14 mouse cellular contexts compared by ENCODE assay signal in genomic region chr6:54333116-54333651, GRCm38 (mm10). TPM values are rescaled to one million over a fixed set of nuclear protein-coding genes. Genes with fewer than 3 reads are reported as not detected.
DNase-seq lines count a peak whose midpoint lies in the region; ATAC-seq and TF ChIP-seq lines count a peak whose summit lies in the region.
"Had no signal": no experiment of that assay in that cellular context is flagged by ENCODE, and none has a peak within 500 bp of the region (broad histone marks: within the 10 kb centered on the region; RNA-seq: fewer than 3 reads in every experiment).

No protein-coding gene starts in this region.

- no peak overlapping the region for H3K4me3 ChIP-seq in gastrocnemius, adult 2 months
- H3K4me3 ChIP-seq in midbrain, embryonic 11.5 days (ENCODE audit: low read depth, low read length) = no peak overlapping the region
- no peak overlapping the region for H3K4me3 ChIP-seq in midbrain, embryonic 14.5 days (replicated peaks; ENCODE audit: low read depth, low read length)
- no peak overlapping the region for H3K4me3 ChIP-seq in intestine, embryonic 16.5 days (ENCODE audit: low read length)
- no peak overlapping the region for H3K4me3 ChIP-seq in stomach, embryonic 16.5 days (replicated peaks; ENCODE audit: low read length)
- H3K4me3 ChIP-seq: embryonic facial prominence, embryonic 15.5 days; hindbrain, embryonic 15.5 days; liver, embryonic 12.5 days; megakaryocyte, embryonic 14.5 days had no signal

- intact Hi-C loops in gastrocnemius, adult 2 months (cut with DNase I) = no loop called here
- intact Hi-C loops in gastrocnemius, postnatal 36 days (cut with DNase I) = no loop called here

- no peaks in the 10 kb centered on the region for H3K36me3 ChIP-seq in midbrain, embryonic 11.5 days (ENCODE audit: control insufficient read depth, insufficient read depth, low read length)
- H3K36me3 ChIP-seq in midbrain, embryonic 14.5 days (ENCODE audit: control insufficient read depth, insufficient read depth, low read length) = no peaks in the 10 kb centered on the region
- no peaks in the 10 kb centered on the region for H3K36me3 ChIP-seq in intestine, embryonic 16.5 days (ENCODE audit: control insufficient read depth, insufficient read depth, low read length)
- H3K36me3 ChIP-seq in stomach, embryonic 16.5 days (ENCODE audit: control insufficient read depth, insufficient read depth, low read length) = no peaks in the 10 kb centered on the region
- H3K36me3 ChIP-seq: embryonic facial prominence, embryonic 15.5 days; G1E; hindbrain, embryonic 15.5 days; liver, embryonic 12.5 days had no signal

- no peak overlapping the region for H3K9ac ChIP-seq in midbrain, embryonic 11.5 days (ENCODE audit: low read length)
- no peak overlapping the region for H3K9ac ChIP-seq in midbrain, embryonic 14.5 days (replicated peaks; ENCODE audit: low read length)
- H3K9ac ChIP-seq in intestine, embryonic 16.5 days (ENCODE audit: low read depth, low read length) = 0 out of 2 replicates have a peak overlapping the region, but pooled peaks have one; percentile 36
- H3K9ac ChIP-seq in stomach, embryonic 16.5 days (ENCODE audit: low read length) = no peak overlapping the region
- H3K9ac ChIP-seq: embryonic facial prominence, embryonic 15.5 days; hindbrain, embryonic 15.5 days; liver, embryonic 12.5 days had no signal

- peak; percentile 40 for DNase-seq in gastrocnemius, adult 2 months
- DNase-seq in gastrocnemius, postnatal 36 days = no peak
- DNase-seq in midbrain, embryonic 11.5 days (ENCODE audit: low spot score, missing footprints) = no peak
- no peak for DNase-seq in midbrain, embryonic 14.5 days
- DNase-seq in thymus, postnatal 25 days = no peak
- DNase-seq: right cerebral cortex, postnatal 25 days had no signal

- ATAC-seq in midbrain, embryonic 11.5 days (ENCODE audit: low FRiP score) = 0 out of 2 replicates have a peak, but pooled peaks have one; percentile 16
- no peak for ATAC-seq in midbrain, embryonic 14.5 days (ENCODE audit: low FRiP score, low TSS enrichment)
- ATAC-seq in intestine, embryonic 16.5 days = peak; percentile 29
- no peak for ATAC-seq in stomach, embryonic 16.5 days (ENCODE audit: insufficient read depth, low FRiP score)
- ATAC-seq: liver, embryonic 12.5 days; lung, postnatal 0 days had no signal

- no peak for TF ChIP-seq CTCF in gastrocnemius, adult 2 months (IDR thresholded peaks at IDR 0.05)

- peak overlapping the region; percentile 1; the same call in 1 of the 2 replicates for H3K27ac ChIP-seq in gastrocnemius, adult 2 months
- no peak overlapping the region for H3K27ac ChIP-seq in midbrain, embryonic 11.5 days (ENCODE audit: low read depth, low read length)
- H3K27ac ChIP-seq in midbrain, embryonic 14.5 days (replicated peaks; ENCODE audit: low read depth, low read length) = no peak overlapping the region
- peak overlapping the region; percentile 88 for H3K27ac ChIP-seq in intestine, embryonic 16.5 days (ENCODE audit: low read length)
- H3K27ac ChIP-seq in stomach, embryonic 16.5 days (ENCODE audit: low read length) = peak overlapping the region; percentile 10; the same call in 1 of the 2 replicates
- H3K27ac ChIP-seq: embryonic facial prominence, embryonic 15.5 days; hindbrain, embryonic 15.5 days; liver, embryonic 12.5 days had no signal

- H3K4me2 ChIP-seq in midbrain, embryonic 11.5 days = no peak overlapping the region
- no peak overlapping the region for H3K4me2 ChIP-seq in midbrain, embryonic 14.5 days (ENCODE audit: low read length)
- peak overlapping the region; percentile 1; the same call in 1 of the 2 replicates for H3K4me2 ChIP-seq in intestine, embryonic 16.5 days (ENCODE audit: low read depth, low read length)
- H3K4me2 ChIP-seq in stomach, embryonic 16.5 days (ENCODE audit: low read depth, low read length) = no peak overlapping the region
- H3K4me2 ChIP-seq: embryonic facial prominence, embryonic 15.5 days; hindbrain, embryonic 15.5 days; liver, embryonic 12.5 days had no signal

- H3K4me1 ChIP-seq in midbrain, embryonic 11.5 days (ENCODE audit: control insufficient read depth, insufficient read depth, low read length) = peaks cover 11% of the 10 kb centered on the region
- H3K4me1 ChIP-seq in midbrain, embryonic 14.5 days (ENCODE audit: control insufficient read depth, insufficient read depth, low read length) = peaks cover 23% of the 10 kb centered on the region; the same call in 1 of the 2 replicates
- peaks cover 26% of the 10 kb centered on the region for H3K4me1 ChIP-seq in intestine, embryonic 16.5 days (ENCODE audit: control insufficient read depth, insufficient read depth, low read length)
- peaks cover 8% of the 10 kb centered on the region for H3K4me1 ChIP-seq in stomach, embryonic 16.5 days (ENCODE audit: control insufficient read depth, insufficient read depth, low read length)
- H3K4me1 ChIP-seq: liver, embryonic 12.5 days had no signal

- no peaks in the 10 kb centered on the region for H3K9me3 ChIP-seq in midbrain, embryonic 11.5 days (ENCODE audit: control insufficient read depth, low read length)
- no peaks in the 10 kb centered on the region for H3K9me3 ChIP-seq in midbrain, embryonic 14.5 days (ENCODE audit: control insufficient read depth, low read length)
- H3K9me3 ChIP-seq in intestine, embryonic 16.5 days (ENCODE audit: control insufficient read depth, low read length) = no peaks in the 10 kb centered on the region
- no peaks in the 10 kb centered on the region for H3K9me3 ChIP-seq in stomach, embryonic 16.5 days (replicated peaks; ENCODE audit: control insufficient read depth, low read length)
- H3K9me3 ChIP-seq: embryonic facial prominence, embryonic 15.5 days; hindbrain, embryonic 15.5 days; liver, embryonic 12.5 days had no signal

- H3K27me3 ChIP-seq in midbrain, embryonic 11.5 days (ENCODE audit: control insufficient read depth, insufficient read depth, low read length) = peaks cover 10% of the 10 kb centered on the region
- peaks cover 13% of the 10 kb centered on the region; the same call in 1 of the 2 replicates for H3K27me3 ChIP-seq in midbrain, embryonic 14.5 days (ENCODE audit: control insufficient read depth, insufficient read depth, low read length)
- H3K27me3 ChIP-seq in intestine, embryonic 16.5 days (replicated peaks; ENCODE audit: control insufficient read depth, insufficient read depth, low read length) = no peaks in the 10 kb centered on the region
- H3K27me3 ChIP-seq in stomach, embryonic 16.5 days (ENCODE audit: control insufficient read depth, insufficient read depth, low read length) = no peaks in the 10 kb centered on the region

- WGBS in midbrain, embryonic 11.5 days = 39% methylated on average over 11 of the region's 11 CpGs
- 45% methylated on average over 11 of the region's 11 CpGs for WGBS in midbrain, embryonic 14.5 days
- 54% methylated on average over 11 of the region's 11 CpGs for WGBS in intestine, embryonic 16.5 days
- 61% methylated on average over 11 of the region's 11 CpGs for WGBS in stomach, embryonic 16.5 days

RNA-seq across cellular contexts. Expression of gene Prr15, which starts 7.5 kb away (rescaled TPM):
- under 1 TPM; 0.71 to 0.78 TPM for total RNA-seq in gastrocnemius, adult 2 months (2021)
- under 1 TPM; 0.61 to 0.64 TPM for total RNA-seq in gastrocnemius, postnatal 36 days (2021)
- 0.54 and 0.97 TPM in 2 replicates for polyA plus RNA-seq in midbrain, embryonic 11.5 days (2014; fragmentation: Nextera tagmentation; extraction: Ambion mirVana)
- 1.6 and 1.9 TPM in 2 replicates for polyA plus RNA-seq in midbrain, embryonic 14.5 days (2014; fragmentation: Nextera tagmentation; extraction: Ambion mirVana)
- 11.3 and 17.0 TPM in 2 replicates for polyA plus RNA-seq in intestine, embryonic 16.5 days (2015; fragmentation: Nextera tagmentation; extraction: Ambion mirVana)
- polyA plus RNA-seq in stomach, embryonic 16.5 days (2015; fragmentation: Nextera tagmentation; extraction: Ambion mirVana) = 8.7 and 8.8 TPM in 2 replicates
- polyA plus RNA-seq: G1E had no signal

Comparison
In these comparisons a context has a peak if more than half of its experiments do, and no peak if none do; other contexts are left out.
1. ATAC-seq: peak in midbrain, embryonic 11.5 days (single experiment) and intestine, embryonic 16.5 days (single experiment); none in midbrain, embryonic 14.5 days (single experiment) and stomach, embryonic 16.5 days (single experiment).
2. H3K27ac ChIP-seq: peak in gastrocnemius, adult 2 months (single experiment), intestine, embryonic 16.5 days (single experiment) and stomach, embryonic 16.5 days (single experiment); none in midbrain, embryonic 11.5 days (single experiment) and midbrain, embryonic 14.5 days (single experiment).